Mouse (Mus musculus) lung, adult 2 months (tissue): ENCODE results near the gene Ppp1r1b.

Experiments used
- CTCF ChIP-seq: fragments of 200-500 bp; IDR thresholded peaks from 2 replicates; pipeline ENCODE4 v1.5.1; 2011; ENCODE audit warnings: mild to moderate bottlenecking, low read length, control low read depth; ENCODE audit not compliant: insufficient read depth
- POLR2A ChIP-seq: fragments of 200-500 bp; IDR thresholded peaks from 2 replicates; pipeline ENCODE4 v1.6.1; 2011; ENCODE audit warnings: low read depth, mild to moderate bottlenecking, control low read depth, low read length, borderline replicate concordance; ENCODE audit errors: extremely low read depth

GRCm38 (mm10) chr11:98390141-98390540 lies 41.9 kb downstream of the Ppp1r1b start:
- no peak for TF ChIP-seq POLR2A
- no peak for TF ChIP-seq CTCF
